Mouse (Mus musculus) lung, postnatal 0 days (tissue): Measurements from ENCODE around the gene Ndufv1.

Experiments
- CTCF ChIP-seq: IDR thresholded peaks from 2 replicates; pipeline ENCODE4 v1.5.1; 2016; ENCODE audit warnings: antibody characterized with exemption, mild to moderate bottlenecking
- EP300 ChIP-seq: IDR thresholded peaks from 2 replicates; pipeline ENCODE4 v1.6.1; 2016; ENCODE audit warnings: antibody characterized with exemption, mild to moderate bottlenecking, control low read depth

GRCm38 (mm10) chr19:4054613-4055012 is 42.0 kb upstream of the Ndufv1 start:
- TF ChIP-seq CTCF (no peak), EP300 (no peak)
